Mouse (Mus musculus) hindbrain, postnatal 0 days (tissue): ENCODE results near the gene 3110082J24Rik. TPM values are rescaled to one million over a fixed set of nuclear protein-coding genes. Genes with fewer than 3 reads are reported as not detected.
A peak's percentile ranks its signal among the peaks of the same experiment; 100 is the strongest.

Source experiments
- ATAC-seq: fragments of 200-750 bp; cut with Nextera tagmentation; 2 replicates; pipeline ENCODE4 v1.8.0; 2017; ENCODE audit warnings: mild to moderate bottlenecking, moderate TSS enrichment, moderate library complexity
- DNase-seq: peaks from one replicate; pipeline ENCODE4 v3.0.0-alpha.2; 2015; ENCODE audit warnings: low spot score
- H3K27ac ChIP-seq: fragments of 300-500 bp; sonication (generic); 2 replicates; pipeline ENCODE4 v1.5.1; 2014; ENCODE audit warnings: mild to moderate bottlenecking
- H3K27me3 ChIP-seq: fragments of 300-500 bp; sonication (generic); 2 replicates; pipeline ENCODE4 v1.6.1; 2014; ENCODE audit warnings: low read length, mixed read lengths; ENCODE audit not compliant: insufficient read depth
- H3K36me3 ChIP-seq: fragments of 300-500 bp; sonication (generic); 2 replicates; pipeline ENCODE4 v1.6.1; 2014; ENCODE audit warnings: low read length, mixed read lengths; ENCODE audit not compliant: insufficient read depth
- H3K4me1 ChIP-seq: fragments of 300-500 bp; sonication (generic); 2 replicates; pipeline ENCODE4 v1.6.1; 2014; ENCODE audit warnings: antibody characterized with exemption, low read length, mixed read lengths; ENCODE audit not compliant: insufficient read depth
- H3K4me2 ChIP-seq: fragments of 300-500 bp; sonication (generic); 2 replicates; pipeline ENCODE4 v1.6.1; 2014; ENCODE audit warnings: low read depth, mild to moderate bottlenecking, low read length, moderate library complexity, mixed read lengths
- H3K4me3 ChIP-seq: fragments of 300-500 bp; sonication (generic); 2 replicates; pipeline ENCODE4 v1.5.1; 2014; ENCODE audit warnings: low read length
- H3K9ac ChIP-seq: fragments of 300-500 bp; sonication (generic); replicated peaks from 2 replicates; pipeline ENCODE4 v1.6.1; 2014; ENCODE audit warnings: mild to moderate bottlenecking, low read length, moderate library complexity, mixed read lengths
- H3K9me3 ChIP-seq: fragments of 300-500 bp; sonication (generic); 2 replicates; pipeline ENCODE4 v1.6.1; 2016; ENCODE audit warnings: low read length, mixed read lengths
- CTCF ChIP-seq: IDR thresholded peaks from 2 replicates; pipeline ENCODE4 v1.5.1; 2016; ENCODE audit warnings: antibody characterized with exemption, control low read depth, low read depth
- WGBS: fragments of 180-500 bp; shearing (Covaris S2); extraction: QIAGEN DNeasy Blood & Tissue Kit; methylation state at CpG from one replicate; pipeline ENCODE4 v1.1.7; 2014; 5-methylcytosine and 5-hydroxymethylcytosine counted together
- polyA plus RNA-seq: library from polyadenylated mRNA; unstranded; fragments of >200 nt; fragmentation: Nextera tagmentation; extraction: Ambion mirVana; gene quantifications from 2 replicates; pipeline ENCODE4 v1.2.1, GENCODE M21; 2015
- total RNA-seq: library from RNA; depleted of rRNA; stranded (reverse); fragments of >200 nt; gene quantifications from 2 replicates; pipeline ENCODE4 v1.2.3, GENCODE M21; 2014

3110082J24Rik gene
- total and polyA plus RNA-seq, 2 experiments from 2014 or later: 3.2 to 4.3 TPM

GRCm38 (mm10) chr5:30152007-30152406 lies 46.1 kb upstream of the 3110082J24Rik start:
- H3K4me1 ChIP-seq: 0 out of 2 replicates have a peak, but pooled peaks cover 2% of the 10 kb centered on the region
- H3K27me3 ChIP-seq: no peaks in the 10 kb centered on the region
- 56% methylated on average over 4 of the region's 4 CpGs for WGBS
- DNase-seq (no peak), ATAC-seq (no peak)
- H3K4me3 ChIP-seq: no peak overlapping the region
- H3K27ac ChIP-seq: no peak overlapping the region
- H3K4me2 ChIP-seq: 0 out of 2 replicates have a peak overlapping the region, but pooled peaks have one; percentile 8
- no peak overlapping the region for H3K9ac ChIP-seq
- no peaks in the 10 kb centered on the region for H3K36me3 ChIP-seq
- no peaks in the 10 kb centered on the region for H3K9me3 ChIP-seq
- no peak for TF ChIP-seq CTCF

- Histone ChIP-seq H3K27ac (no peak overlapping the region), H3K36me3 (peaks cover 19% of the 10 kb centered on the region), H3K9ac (no peak overlapping the region), H3K4me2 (no peak overlapping the region), H3K27me3 (no peaks in the 10 kb centered on the region), H3K9me3 (no peaks in the 10 kb centered on the region), H3K4me3 (no peak overlapping the region), H3K4me1 (0 out of 2 replicates have a peak, but pooled peaks cover 2% of the 10 kb centered on the region)
- TF ChIP-seq CTCF: no peak
- 89% methylated on average over 5 of the region's 5 CpGs for WGBS
- ATAC-seq (no peak), DNase-seq (no peak)
Observed at GRCm38 (mm10) chr5:30148133-30148920, 42.4 kb upstream of the 3110082J24Rik start.

GRCm38 (mm10) chr5:30146526-30146925 lies 40.6 kb upstream of the 3110082J24Rik start:
- H3K27me3 ChIP-seq: no peaks in the 10 kb centered on the region
- no peak overlapping the region for H3K4me2 ChIP-seq
- 75% methylated on average over 6 of the region's 6 CpGs for WGBS
- peaks cover 32% of the 10 kb centered on the region for H3K36me3 ChIP-seq
- no peak for TF ChIP-seq CTCF
- H3K27ac ChIP-seq: no peak overlapping the region
- no peak overlapping the region for H3K4me3 ChIP-seq
- ATAC-seq (no peak), DNase-seq (no peak)
- H3K9ac ChIP-seq: no peak overlapping the region
- no peaks in the 10 kb centered on the region for H3K9me3 ChIP-seq
- H3K4me1 ChIP-seq: 0 out of 2 replicates have a peak, but pooled peaks cover 1% of the 10 kb centered on the region

- DNase-seq: no peak
- TF ChIP-seq CTCF: no peak
- 89% methylated on average over 4 of the region's 4 CpGs for WGBS
- Histone ChIP-seq H3K9me3 (no peaks in the 10 kb centered on the region), H3K4me2 (no peak overlapping the region), H3K27me3 (no peaks in the 10 kb centered on the region), H3K4me1 (no peaks in the 10 kb centered on the region), H3K4me3 (no peak overlapping the region), H3K27ac (no peak overlapping the region), H3K9ac (no peak overlapping the region), H3K36me3 (peaks cover 64% of the 10 kb centered on the region)
- no peak for ATAC-seq
Observed at GRCm38 (mm10) chr5:30138193-30138592, 32.3 kb upstream of the 3110082J24Rik start.

- Histone ChIP-seq H3K36me3 (peaks cover 61% of the 10 kb centered on the region), H3K4me1 (no peaks in the 10 kb centered on the region), H3K4me2 (no peak overlapping the region), H3K27me3 (no peaks in the 10 kb centered on the region), H3K9ac (no peak overlapping the region), H3K27ac (no peak overlapping the region), H3K9me3 (no peaks in the 10 kb centered on the region), H3K4me3 (no peak overlapping the region)
- DNase-seq (no peak), ATAC-seq (no peak)
- WGBS: 94% methylated on average over 9 of the region's 9 CpGs
- no peak for TF ChIP-seq CTCF
Observed at GRCm38 (mm10) chr5:30137271-30137670, 31.4 kb upstream of the 3110082J24Rik start.

GRCm38 (mm10) chr5:30135711-30136231 lies 29.9 kb upstream of the 3110082J24Rik start:
- DNase-seq (no peak), ATAC-seq (no peak)
- no peak overlapping the region for H3K27ac ChIP-seq
- no peaks in the 10 kb centered on the region for H3K4me1 ChIP-seq
- no peak overlapping the region for H3K4me3 ChIP-seq
- no peak for TF ChIP-seq CTCF
- no peaks in the 10 kb centered on the region for H3K9me3 ChIP-seq
- no peak overlapping the region for H3K9ac ChIP-seq
- no peaks in the 10 kb centered on the region for H3K27me3 ChIP-seq
- WGBS: 96% methylated on average over 11 of the region's 11 CpGs
- peaks cover 62% of the 10 kb centered on the region for H3K36me3 ChIP-seq
- H3K4me2 ChIP-seq: no peak overlapping the region

- Histone ChIP-seq H3K4me3 (no peak overlapping the region), H3K27me3 (no peaks in the 10 kb centered on the region), H3K4me1 (no peaks in the 10 kb centered on the region), H3K9me3 (no peaks in the 10 kb centered on the region), H3K36me3 (peaks cover 71% of the 10 kb centered on the region), H3K9ac (no peak overlapping the region), H3K27ac (no peak overlapping the region), H3K4me2 (no peak overlapping the region)
- no peak for TF ChIP-seq CTCF
- DNase-seq (no peak), ATAC-seq (no peak)
- WGBS: 92% methylated on average over 2 of the region's 2 CpGs
Observed at GRCm38 (mm10) chr5:30132173-30132572, 26.3 kb upstream of the 3110082J24Rik start.
